In genomic region chr11:107108892-107109291, GRCm38 (mm10) we compare ENCODE assay signal across 15 mouse cellular contexts. TPM values are rescaled to one million over a fixed set of nuclear protein-coding genes. Genes with fewer than 3 reads are reported as not detected.
DNase-seq lines count a peak whose midpoint lies in the region; ATAC-seq and TF ChIP-seq lines count a peak whose summit lies in the region.
"Had no signal": no experiment of that assay in that cellular context is flagged by ENCODE, and none has a peak within 500 bp of the region (broad histone marks: within the 10 kb centered on the region; RNA-seq: fewer than 3 reads in every experiment).

No protein-coding gene starts in this region.

- TF ChIP-seq EP300 in heart, adult 2 months (IDR thresholded peaks at IDR 0.05; ENCODE audit: insufficient read depth, low read depth, low read length): no peak
- no peak for TF ChIP-seq EP300 in lung, postnatal 0 days (IDR thresholded peaks at IDR 0.05)

- TF ChIP-seq POLR2A in heart, adult 2 months (IDR thresholded peaks at IDR 0.05; ENCODE audit: insufficient read depth, low read depth, low read length): no peak

- no peak overlapping the region for H3K27ac ChIP-seq in heart, adult 2 months
- no peak overlapping the region for H3K27ac ChIP-seq in lung, postnatal 0 days (ENCODE audit: low read length)
- H3K27ac ChIP-seq: hindbrain, embryonic 14.5 days; liver, embryonic 15.5 days; midbrain, embryonic 13.5 days had no signal

- no peak for DNase-seq in heart, adult 2 months
- no peak for DNase-seq in heart, adult 11 months
- DNase-seq in lung, postnatal 0 days (ENCODE audit: low spot score): no peak
- DNase-seq in lung, postnatal 10 days: no peak
- no peak for DNase-seq in Patski (ENCODE audit: low read depth, low spot score)
- no peak for DNase-seq in retina, postnatal 1 day
- DNase-seq in adrenal gland, postnatal 4 days (ENCODE audit: low spot score in 2 of 2): no peak
- DNase-seq: adrenal gland, adult 2 months; cerebellum, adult 8-10 months; kidney, postnatal 14 days had no signal

- H3K79me2 ChIP-seq in heart, adult 2 months (replicated peaks; ENCODE audit: control insufficient read depth, insufficient read depth, low read length): peaks cover 2% of the 10 kb centered on the region; the same call in 1 of the 2 replicates

- no peak for ATAC-seq in lung, postnatal 0 days
- ATAC-seq in Patski: no peak
- peak; percentile 46 for ATAC-seq in megakaryocyte-erythroid progenitor cell, adult 5-6 weeks (replicated peaks; ENCODE audit: low FRiP score, low TSS enrichment, poor library complexity, severe bottlenecking)
- ATAC-seq: midbrain, embryonic 13.5 days had no signal

- peaks cover 5% of the 10 kb centered on the region for H3K4me1 ChIP-seq in heart, adult 2 months (ENCODE audit: control insufficient read depth, insufficient read depth, low read length)
- peaks cover 2% of the 10 kb centered on the region; the same call in 1 of the 2 replicates for H3K4me1 ChIP-seq in lung, postnatal 0 days (ENCODE audit: insufficient read depth, low read depth, low read length)

- peak; percentile 41 for TF ChIP-seq CTCF in heart, adult 2 months (IDR thresholded peaks at IDR 0.05)
- TF ChIP-seq CTCF in lung, postnatal 0 days (IDR thresholded peaks at IDR 0.05): peak; percentile 52
- TF ChIP-seq CTCF in Patski (IDR thresholded peaks at IDR 0.05): peak; percentile 33

- CTCF ChIA-PET in Patski (lab: Charles Lee): interaction anchor here (1.5 kb wide), 1 partner anchor 10 kb away, joined by 3 read pairs; no protein-coding TSS in a partner anchor

- intact Hi-C loops in heart, adult 2 months (cut with DNase I): no loop called here

- no peak overlapping the region for H3K4me2 ChIP-seq in lung, postnatal 0 days (replicated peaks; ENCODE audit: low read depth, low read length)
- H3K4me2 ChIP-seq: heart, embryonic 11.5 days; hindbrain, embryonic 14.5 days; liver, embryonic 15.5 days; midbrain, embryonic 13.5 days had no signal

- WGBS in heart, adult 2 months: 95% methylated on average over 2 of the region's 2 CpGs
- 100% methylated on average over 2 of the region's 2 CpGs for WGBS in lung, postnatal 0 days

- no peaks in the 10 kb centered on the region for H3K9me3 ChIP-seq in lung, postnatal 0 days (ENCODE audit: low read length)
- H3K9me3 ChIP-seq: liver, embryonic 15.5 days; midbrain, embryonic 13.5 days had no signal

- POLR2A ChIA-PET in Patski (lab: Charles Lee): no interaction called here

- in situ Hi-C loops in Patski (cut with MboI; ENCODE audit: low pct_unique_long_range_greater_than_20kb): no loop called here

- no peaks in the 10 kb centered on the region for H3K27me3 ChIP-seq in heart, adult 2 months (ENCODE audit: control insufficient read depth, insufficient read depth, low read length)
- no peaks in the 10 kb centered on the region for H3K27me3 ChIP-seq in lung, postnatal 0 days (replicated peaks; ENCODE audit: insufficient read depth, low read length)
- H3K27me3 ChIP-seq in Patski: no peaks in the 10 kb centered on the region
- H3K27me3 ChIP-seq: liver, embryonic 15.5 days; midbrain, embryonic 13.5 days had no signal

- H3K4me3 ChIP-seq in heart, adult 2 months: no peak overlapping the region
- no peak overlapping the region for H3K4me3 ChIP-seq in lung, postnatal 0 days (ENCODE audit: low read depth, low read length)
- H3K4me3 ChIP-seq: liver, embryonic 15.5 days; midbrain, embryonic 13.5 days had no signal

- no peaks in the 10 kb centered on the region for H3K36me3 ChIP-seq in heart, adult 2 months (ENCODE audit: control insufficient read depth, insufficient read depth, low read length)
- H3K36me3 ChIP-seq in lung, postnatal 0 days (ENCODE audit: insufficient read depth, low read length): peaks cover 13% of the 10 kb centered on the region; the same call in 1 of the 2 replicates

- H3K9ac ChIP-seq in heart, adult 2 months (ENCODE audit: low read depth, low read length): no peak overlapping the region
- H3K9ac ChIP-seq in lung, postnatal 0 days (replicated peaks; ENCODE audit: low read depth): no peak overlapping the region
- H3K9ac ChIP-seq: hindbrain, embryonic 14.5 days; liver, embryonic 15.5 days; midbrain, embryonic 13.5 days had no signal

RNA-seq across cellular contexts. Expression of gene Bptf, which starts 23.0 kb away (rescaled TPM):
- 10 to 100 TPM; 25.6 to 27.5 TPM for total RNA-seq in heart, adult 2 months (2021)
- polyA plus RNA-seq in heart, adult 2 months (2012; rRNA removed): 11.7 and 13.1 TPM in 2 replicates
- 19.8 and 23.0 TPM in 2 replicates for polyA plus RNA-seq in lung, postnatal 0 days (2015; fragmentation: Nextera tagmentation; extraction: Ambion mirVana)
- polyA plus RNA-seq in Patski (2021): 47.4 TPM
- 80.7 and 83.9 TPM in 2 replicates for total RNA-seq in megakaryocyte-erythroid progenitor cell, adult 5-6 weeks (2014; fragmentation: Nextera tagmentation)
- 46.5 and 49.6 TPM in 2 replicates for total RNA-seq in megakaryocyte-erythroid progenitor cell, adult 5-6 weeks (2017)
- 10 to 100 TPM; 51.6 to 55.4 TPM for total RNA-seq in adrenal gland, postnatal 4 days (2021)
